Mouse (Mus musculus) midbrain, embryonic 14.5 days (tissue): ENCODE results near the gene Eif4e1b. TPM values are rescaled to one million over a fixed set of nuclear protein-coding genes. Genes with fewer than 3 reads are reported as not detected.

ENCODE experiments used
- ATAC-seq: fragments of 200-750 bp; cut with Nextera tagmentation; 2 replicates; pipeline ENCODE4 v1.8.0; 2017; ENCODE audit warnings: moderate number of reproducible peaks, moderate library complexity; ENCODE audit not compliant: low FRiP score, low TSS enrichment
- DNase-seq: peaks from one replicate; pipeline ENCODE4 v3.0.0-alpha.2; 2015
- H3K27ac ChIP-seq: fragments of 300-500 bp; sonication (generic); replicated peaks from 2 replicates; pipeline ENCODE4 v1.5.1; 2014; ENCODE audit warnings: mild to moderate bottlenecking, low read depth, low read length, moderate library complexity
- H3K27me3 ChIP-seq: fragments of 300-500 bp; sonication (generic); 2 replicates; pipeline ENCODE4 v1.6.1; 2014; ENCODE audit warnings: low read length, control low read depth, mixed read lengths; ENCODE audit not compliant: control insufficient read depth, insufficient read depth
- H3K36me3 ChIP-seq: fragments of 300-500 bp; sonication (generic); 2 replicates; pipeline ENCODE4 v1.6.1; 2014; ENCODE audit warnings: low read length, control low read depth; ENCODE audit not compliant: control insufficient read depth, insufficient read depth
- H3K4me1 ChIP-seq: fragments of 300-500 bp; sonication (generic); 2 replicates; pipeline ENCODE4 v1.6.1; 2014; ENCODE audit warnings: mild to moderate bottlenecking, antibody characterized with exemption, low read length, control low read depth; ENCODE audit not compliant: control insufficient read depth, insufficient read depth
- H3K4me2 ChIP-seq: fragments of 300-500 bp; sonication (generic); 2 replicates; pipeline ENCODE4 v1.6.1; 2014; ENCODE audit warnings: mild to moderate bottlenecking, low read length, moderate library complexity
- H3K4me3 ChIP-seq: fragments of 300-500 bp; sonication (generic); replicated peaks from 2 replicates; pipeline ENCODE4 v1.5.1; 2014; ENCODE audit warnings: low read depth, low read length
- H3K9ac ChIP-seq: fragments of 300-500 bp; sonication (generic); replicated peaks from 2 replicates; pipeline ENCODE4 v1.6.1; 2014; ENCODE audit warnings: mild to moderate bottlenecking, low read length, moderate library complexity
- H3K9me3 ChIP-seq: fragments of 300-500 bp; sonication (generic); 2 replicates; pipeline ENCODE4 v1.6.1; 2016; ENCODE audit warnings: low read length, control low read depth, mixed read lengths; ENCODE audit not compliant: control insufficient read depth
- WGBS: fragments of 180-500 bp; shearing (Covaris S2); extraction: QIAGEN DNeasy Blood & Tissue Kit; methylation state at CpG from one replicate; pipeline ENCODE4 v1.1.7; 2014; 5-methylcytosine and 5-hydroxymethylcytosine counted together
- polyA plus RNA-seq: library from polyadenylated mRNA; unstranded; fragments of >200 nt; fragmentation: Nextera tagmentation; extraction: Ambion mirVana; gene quantifications from 2 replicates; pipeline ENCODE4 v1.2.1, GENCODE M21; 2014

Eif4e1b gene
- polyA plus RNA-seq, 1 experiment from 2014 or later = not detected

GRCm38 (mm10) chr13:54749061-54749863, 34.5 kb upstream of the Eif4e1b start:
- DNase-seq (peak; percentile 94), ATAC-seq (peak; percentile 86)
- Histone ChIP-seq H3K4me2 (peak overlapping the region; percentile 77), H3K4me3 (peak overlapping the region; percentile 61), H3K4me1 (peaks cover 43% of the 10 kb centered on the region), H3K36me3 (peaks cover 6% of the 10 kb centered on the region; the same call in 1 of the 2 replicates), H3K27me3 (0 out of 2 replicates have a peak, but pooled peaks cover 8% of the 10 kb centered on the region), H3K9ac (peak overlapping the region; percentile 88), H3K27ac (peak overlapping the region; percentile 94), H3K9me3 (no peaks in the 10 kb centered on the region)
- WGBS = 2% methylated on average over 68 of the region's 100 CpGs

- no peaks in the 10 kb centered on the region for H3K9me3 ChIP-seq
- peak within 1 kb of the TSS; percentile 94 for H3K27ac ChIP-seq
- H3K36me3 ChIP-seq = no peaks in the 10 kb centered on the region
- H3K9ac ChIP-seq = peak within 1 kb of the TSS; percentile 88
- H3K4me3 ChIP-seq = peak within 1 kb of the TSS; percentile 61
- 2% methylated on average over 29 of the region's 29 CpGs for WGBS
- peaks cover 45% of the 10 kb centered on the region for H3K4me1 ChIP-seq
- 0 out of 2 replicates have a peak, but pooled peaks cover 8% of the 10 kb centered on the region for H3K27me3 ChIP-seq
- no peak for DNase-seq
- ATAC-seq = peak; percentile 67
- H3K4me2 ChIP-seq = peak within 1 kb of the TSS; percentile 77
Observed at GRCm38 (mm10) chr13:54749864-54750411, 33.9 kb upstream of the Eif4e1b start, which contains the start of gene Gprin1. Gprin1 (minus strand) TSS chr13:54749874.

- Histone ChIP-seq H3K4me3 (no peak overlapping the region), H3K4me1 (peaks cover 47% of the 10 kb centered on the region), H3K27ac (no peak overlapping the region), H3K27me3 (0 out of 2 replicates have a peak, but pooled peaks cover 8% of the 10 kb centered on the region), H3K36me3 (no peaks in the 10 kb centered on the region), H3K9me3 (no peaks in the 10 kb centered on the region), H3K4me2 (no peak overlapping the region; the same call in 1 of the 2 replicates), H3K9ac (no peak overlapping the region)
- 7% methylated on average over 8 of the region's 8 CpGs for WGBS
- no peak for ATAC-seq
- DNase-seq = peak; percentile 46
Observed at GRCm38 (mm10) chr13:54750699-54751098, 33.1 kb upstream of the Eif4e1b start.

GRCm38 (mm10) chr13:54752656-54753055, 31.1 kb upstream of the Eif4e1b start:
- Histone ChIP-seq H3K27ac (no peak overlapping the region), H3K27me3 (0 out of 2 replicates have a peak, but pooled peaks cover 8% of the 10 kb centered on the region), H3K4me3 (no peak overlapping the region), H3K4me1 (peaks cover 37% of the 10 kb centered on the region), H3K4me2 (no peak overlapping the region), H3K36me3 (no peaks in the 10 kb centered on the region), H3K9me3 (no peaks in the 10 kb centered on the region), H3K9ac (no peak overlapping the region)
- ATAC-seq = no peak
- DNase-seq = no peak
- 64% methylated on average over 10 of the region's 10 CpGs for WGBS

GRCm38 (mm10) chr13:54753733-54754132, 30.1 kb upstream of the Eif4e1b start:
- 67% methylated on average over 6 of the region's 6 CpGs for WGBS
- no peak overlapping the region for H3K4me2 ChIP-seq
- H3K9ac ChIP-seq = no peak overlapping the region
- DNase-seq (no peak), ATAC-seq (no peak)
- peaks cover 33% of the 10 kb centered on the region for H3K4me1 ChIP-seq
- no peak overlapping the region for H3K4me3 ChIP-seq
- 0 out of 2 replicates have a peak, but pooled peaks cover 8% of the 10 kb centered on the region for H3K27me3 ChIP-seq
- no peaks in the 10 kb centered on the region for H3K36me3 ChIP-seq
- H3K9me3 ChIP-seq = no peaks in the 10 kb centered on the region
- no peak overlapping the region for H3K27ac ChIP-seq

- H3K27me3 ChIP-seq = 0 out of 2 replicates have a peak, but pooled peaks cover 8% of the 10 kb centered on the region
- no peak overlapping the region for H3K4me3 ChIP-seq
- no peak overlapping the region for H3K27ac ChIP-seq
- no peaks in the 10 kb centered on the region for H3K9me3 ChIP-seq
- H3K36me3 ChIP-seq = no peaks in the 10 kb centered on the region
- 41% methylated on average over 12 of the region's 12 CpGs for WGBS
- H3K9ac ChIP-seq = no peak overlapping the region
- DNase-seq = no peak
- ATAC-seq = no peak
- H3K4me2 ChIP-seq = no peak overlapping the region
- H3K4me1 ChIP-seq = peaks cover 40% of the 10 kb centered on the region
Observed at GRCm38 (mm10) chr13:54754169-54755080, 29.4 kb upstream of the Eif4e1b start.

- 0 out of 2 replicates have a peak, but pooled peaks cover 10% of the 10 kb centered on the region for H3K27me3 ChIP-seq
- DNase-seq (peak; percentile 32), ATAC-seq (no peak)
- no peak overlapping the region for H3K4me3 ChIP-seq
- H3K4me2 ChIP-seq = peak overlapping the region; percentile 18; the same call in 1 of the 2 replicates
- WGBS = 15% methylated on average over 9 of the region's 9 CpGs
- H3K27ac ChIP-seq = peak overlapping the region; percentile 61
- H3K9me3 ChIP-seq = no peaks in the 10 kb centered on the region
- H3K4me1 ChIP-seq = peaks cover 41% of the 10 kb centered on the region
- H3K36me3 ChIP-seq = no peaks in the 10 kb centered on the region
- H3K9ac ChIP-seq = peak overlapping the region; percentile 24
Observed at GRCm38 (mm10) chr13:54755201-54755830, 28.5 kb upstream of the Eif4e1b start.
